Mouse (Mus musculus) embryonic facial prominence, embryonic 11.5 days (tissue): ENCODE measurements at regions not wholly inside any gene's neighbourhood (a gene's known extent, or its start where the extent isn't known, plus 50 kb on each side); places are given as distances from the start of the nearest gene placed in this dataset.

Source experiments
- ATAC-seq: fragments of 200-750 bp; cut with Nextera tagmentation; replicated peaks from 2 replicates; pipeline ENCODE4 v1.8.0; 2017; ENCODE audit warnings: low read depth; ENCODE audit not compliant: insufficient number of reproducible peaks, low FRiP score, low TSS enrichment
- DNase-seq: peaks from one replicate; pipeline ENCODE4 v3.0.0-alpha.2; 2015; ENCODE audit warnings: low spot score
- H3K27ac ChIP-seq: fragments of 300-500 bp; sonication (generic); replicated peaks from 2 replicates; pipeline ENCODE4 v1.5.1; 2014; ENCODE audit warnings: mild to moderate bottlenecking, low read depth, low read length, control low read depth
- H3K27me3 ChIP-seq: fragments of 300-500 bp; sonication (generic); 2 replicates; pipeline ENCODE4 v1.6.1; 2014; ENCODE audit warnings: mild to moderate bottlenecking, low read length, moderate library complexity, mixed read lengths; ENCODE audit not compliant: control insufficient read depth, insufficient read depth
- H3K36me3 ChIP-seq: fragments of 300-500 bp; sonication (generic); replicated peaks from 2 replicates; pipeline ENCODE4 v1.6.1; 2014; ENCODE audit warnings: low read depth, mild to moderate bottlenecking, low read length, moderate library complexity, mixed read lengths; ENCODE audit not compliant: control insufficient read depth, insufficient read depth
- H3K4me1 ChIP-seq: fragments of 300-500 bp; sonication (generic); 2 replicates; pipeline ENCODE4 v1.6.1; 2014; ENCODE audit warnings: low read length, mixed read lengths; ENCODE audit not compliant: control insufficient read depth, insufficient read depth
- H3K4me2 ChIP-seq: fragments of 300-500 bp; sonication (generic); 2 replicates; pipeline ENCODE4 v1.6.1; 2014; ENCODE audit warnings: low read depth, mild to moderate bottlenecking, control low read depth, low read length, moderate library complexity
- H3K4me3 ChIP-seq: fragments of 300-500 bp; sonication (generic); 2 replicates; pipeline ENCODE4 v1.5.1; 2014; ENCODE audit warnings: low read depth, low read length, control low read depth
- H3K9ac ChIP-seq: fragments of 300-500 bp; sonication (generic); replicated peaks from 2 replicates; pipeline ENCODE4 v1.6.1; 2014; ENCODE audit warnings: mild to moderate bottlenecking, control low read depth, low read length
- H3K9me3 ChIP-seq: fragments of 300-500 bp; sonication (generic); replicated peaks from 2 replicates; pipeline ENCODE4 v1.6.1; 2016; ENCODE audit warnings: mild to moderate bottlenecking, low read length, inconsistent platforms, mixed read lengths; ENCODE audit not compliant: control insufficient read depth
- WGBS: fragments of 180-500 bp; shearing (Covaris S2); extraction: QIAGEN DNeasy Blood & Tissue Kit; methylation state at CpG from one replicate; pipeline ENCODE4 v1.1.7; 2014; 5-methylcytosine and 5-hydroxymethylcytosine counted together

- Histone ChIP-seq H3K4me1 (no peaks in the 10 kb centered on the region), H3K36me3 (no peaks in the 10 kb centered on the region), H3K27me3 (no peaks in the 10 kb centered on the region), H3K9ac (no peak overlapping the region), H3K4me3 (no peak overlapping the region), H3K9me3 (no peaks in the 10 kb centered on the region), H3K27ac (no peak overlapping the region), H3K4me2 (no peak overlapping the region)
- DNase-seq: no peak
- WGBS: 55% methylated on average over 14 of the region's 14 CpGs
- no peak for ATAC-seq
Measured at GRCm38 (mm10) chr5:85795531-85796197, 269.7 kb downstream of the Cenpc1 start.

DNA sequence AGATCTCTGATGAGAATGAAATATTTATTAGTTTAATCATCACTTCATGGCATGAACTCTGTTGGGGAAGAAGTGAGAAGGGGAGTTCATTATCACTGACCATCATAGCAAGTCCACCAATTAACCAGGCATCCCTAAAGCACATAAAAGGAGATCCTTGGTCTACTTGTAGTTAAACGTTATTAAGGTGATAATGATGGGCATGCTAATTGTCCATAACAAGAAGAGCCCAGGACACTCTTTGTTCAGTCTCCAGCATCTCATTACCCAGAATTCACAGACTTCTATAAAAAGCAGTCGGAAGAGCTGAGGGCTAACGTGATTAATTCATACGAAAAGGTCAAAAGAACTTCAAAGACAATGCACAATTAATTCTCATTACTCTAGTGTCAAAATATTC is 272.2 kb downstream of the Cenpc1 start:
- WGBS: 75% methylated on average over 4 of the region's 4 CpGs
- no peak overlapping the region for H3K27ac ChIP-seq
- H3K4me3 ChIP-seq: no peak overlapping the region
- no peaks in the 10 kb centered on the region for H3K27me3 ChIP-seq
- ATAC-seq: no peak
- no peaks in the 10 kb centered on the region for H3K36me3 ChIP-seq
- H3K9me3 ChIP-seq: no peaks in the 10 kb centered on the region
- no peak overlapping the region for H3K4me2 ChIP-seq
- H3K4me1 ChIP-seq: no peaks in the 10 kb centered on the region
- no peak overlapping the region for H3K9ac ChIP-seq
- no peak for DNase-seq

DNA sequence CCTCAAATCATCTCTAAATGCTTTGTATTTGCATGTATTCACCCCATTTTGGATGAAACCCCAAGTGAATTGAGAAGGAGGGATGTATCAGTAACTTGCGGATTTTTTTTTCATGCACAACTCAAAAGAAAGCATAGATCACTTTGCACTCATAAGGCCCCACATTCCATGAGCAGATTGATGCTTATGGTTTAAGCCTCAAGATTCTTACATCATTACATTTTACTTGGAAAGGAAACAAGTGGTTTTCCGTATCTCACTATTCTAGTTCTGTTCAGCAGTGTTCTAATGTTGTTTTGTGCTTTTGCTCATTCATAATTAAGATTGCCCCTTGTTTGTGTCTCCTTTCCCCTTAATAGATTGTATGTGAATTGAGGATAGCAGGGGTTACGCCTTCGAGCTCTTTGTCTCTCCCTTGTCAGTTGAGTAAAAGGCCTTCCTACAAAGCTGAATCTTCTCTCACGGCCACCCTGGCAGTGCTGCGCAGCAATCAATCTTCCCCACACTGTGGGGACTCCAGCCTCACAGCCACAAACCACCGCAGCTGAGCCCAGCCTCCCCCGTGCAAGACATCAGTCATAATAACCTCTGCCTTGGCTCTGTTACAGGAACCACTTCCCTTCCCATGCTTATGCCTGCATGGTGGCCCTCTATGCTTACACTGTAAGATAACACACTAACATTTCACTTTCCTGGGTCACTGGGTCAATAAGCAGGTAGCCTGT is 284.5 kb downstream of the Cenpc1 start:
- Histone ChIP-seq H3K9ac (no peak overlapping the region), H3K27me3 (no peaks in the 10 kb centered on the region), H3K4me3 (no peak overlapping the region), H3K27ac (no peak overlapping the region), H3K36me3 (no peaks in the 10 kb centered on the region), H3K4me2 (no peak overlapping the region), H3K4me1 (no peaks in the 10 kb centered on the region), H3K9me3 (no peaks in the 10 kb centered on the region)
- 59% methylated on average over 8 of the region's 8 CpGs for WGBS
- no peak; the same call in 1 of the 2 replicates for ATAC-seq
- no peak for DNase-seq

DNA sequence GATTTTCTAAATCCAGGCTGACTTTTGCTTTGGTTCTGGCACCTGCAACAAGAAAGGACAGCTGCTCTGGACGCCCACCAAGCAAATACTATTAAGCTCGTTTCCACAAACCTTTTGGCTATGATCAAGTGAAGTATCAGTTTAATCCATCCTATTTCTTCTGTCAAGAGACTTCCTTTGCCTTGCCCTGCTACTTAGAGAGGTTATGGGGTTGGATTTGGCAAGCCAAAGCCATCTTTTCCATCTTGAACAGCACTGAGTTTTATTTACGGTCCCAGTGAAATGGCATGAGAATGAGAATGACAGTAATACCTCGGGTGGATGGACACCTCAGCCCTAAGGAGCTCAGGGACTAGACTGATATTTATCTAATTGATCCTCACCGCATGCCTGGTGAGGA is 285.4 kb downstream of the Cenpc1 start:
- no peak overlapping the region for H3K27ac ChIP-seq
- 60% methylated on average over 5 of the region's 5 CpGs for WGBS
- no peaks in the 10 kb centered on the region for H3K36me3 ChIP-seq

DNA sequence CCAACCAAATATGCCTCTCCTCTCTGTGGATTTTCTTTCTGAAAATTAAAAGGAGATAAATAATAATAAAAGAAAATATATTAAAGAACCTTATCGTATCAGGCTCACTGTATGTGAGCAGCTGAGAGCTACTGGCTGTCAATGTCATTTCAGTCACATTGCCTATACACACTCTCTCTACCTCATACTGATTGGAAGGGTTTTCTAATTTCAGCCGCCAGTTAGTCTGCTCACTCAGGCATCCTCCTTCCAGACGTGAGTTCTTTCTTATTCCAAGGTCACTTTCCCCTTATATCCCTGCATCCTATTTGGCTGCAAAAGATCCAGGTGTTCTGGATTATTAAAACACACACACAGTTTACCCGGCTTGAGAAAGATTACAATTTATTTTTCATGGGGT is 286.2 kb downstream of the Cenpc1 start:
- Histone ChIP-seq H3K4me2 (no peak overlapping the region), H3K9ac (no peak overlapping the region), H3K27me3 (no peaks in the 10 kb centered on the region), H3K27ac (no peak overlapping the region), H3K4me1 (no peaks in the 10 kb centered on the region), H3K9me3 (no peaks in the 10 kb centered on the region), H3K36me3 (no peaks in the 10 kb centered on the region), H3K4me3 (no peak overlapping the region)
- no peak for DNase-seq
- WGBS: 62% methylated on average over 4 of the region's 4 CpGs
- no peak for ATAC-seq

More for the DNA sequence above, 285.4 kb downstream of the Cenpc1 start:
- no peak overlapping the region for H3K9ac ChIP-seq
- ATAC-seq (no peak), DNase-seq (no peak)
- H3K27me3 ChIP-seq: no peaks in the 10 kb centered on the region
- no peak overlapping the region for H3K4me3 ChIP-seq
- no peak overlapping the region for H3K4me2 ChIP-seq
- no peaks in the 10 kb centered on the region for H3K4me1 ChIP-seq
- no peaks in the 10 kb centered on the region for H3K9me3 ChIP-seq

- Histone ChIP-seq H3K4me2 (no peak overlapping the region), H3K27ac (no peak overlapping the region), H3K36me3 (no peaks in the 10 kb centered on the region), H3K4me3 (no peak overlapping the region), H3K27me3 (no peaks in the 10 kb centered on the region), H3K4me1 (no peaks in the 10 kb centered on the region), H3K9ac (no peak overlapping the region), H3K9me3 (no peaks in the 10 kb centered on the region)
- ATAC-seq: no peak
- 86% methylated on average over 4 of the region's 4 CpGs for WGBS
- no peak for DNase-seq
Measured at GRCm38 (mm10) chr5:85772660-85773059, 292.7 kb downstream of the Cenpc1 start.

DNA sequence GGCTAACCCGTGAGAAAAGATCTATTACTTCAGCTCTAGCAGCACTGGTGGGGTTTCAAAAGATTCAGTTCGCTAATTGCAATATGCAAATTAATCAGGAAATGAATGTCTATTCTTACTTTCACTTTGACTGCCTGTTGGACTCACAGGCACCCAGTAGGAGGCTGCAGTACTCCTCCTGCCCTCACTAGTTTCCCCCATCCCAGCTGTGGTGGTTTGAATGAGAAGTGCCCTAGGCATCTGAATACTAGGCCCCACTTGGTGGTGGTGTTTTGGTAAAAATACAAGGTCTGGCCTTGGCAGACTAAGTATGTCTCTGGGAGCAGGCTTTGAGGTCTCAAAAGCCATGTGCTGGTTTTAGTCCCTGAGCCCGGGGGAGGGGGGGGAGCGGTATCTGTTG is 293.3 kb downstream of the Cenpc1 start:
- Histone ChIP-seq H3K4me2 (no peak overlapping the region), H3K27me3 (no peaks in the 10 kb centered on the region), H3K9ac (no peak overlapping the region), H3K27ac (no peak overlapping the region), H3K4me3 (no peak overlapping the region), H3K4me1 (no peaks in the 10 kb centered on the region), H3K36me3 (no peaks in the 10 kb centered on the region), H3K9me3 (no peaks in the 10 kb centered on the region)
- no peak for DNase-seq
- WGBS: 69% methylated on average over 4 of the region's 4 CpGs
- no peak for ATAC-seq

DNA sequence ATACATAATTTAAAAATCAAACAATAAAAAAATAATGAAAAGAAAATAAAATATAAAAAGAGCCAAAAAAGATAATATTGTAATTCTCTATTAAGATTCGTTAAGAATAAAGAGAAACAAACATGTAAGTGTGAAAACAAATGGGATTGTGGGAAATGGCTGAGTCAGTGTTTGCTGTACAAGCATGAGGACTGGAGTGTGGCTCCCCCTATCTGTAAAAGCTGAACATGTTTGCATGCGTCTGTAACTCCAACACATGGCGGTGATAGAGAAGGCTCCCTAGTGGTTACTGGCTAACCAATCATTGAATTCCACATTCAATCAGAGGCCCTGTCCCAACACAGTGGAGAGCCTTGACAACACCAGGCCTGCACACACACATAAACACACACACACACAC is 298.2 kb downstream of the Cenpc1 start:
- H3K9me3 ChIP-seq: no peaks in the 10 kb centered on the region
- 83% methylated on average over 3 of the region's 3 CpGs for WGBS
- ATAC-seq (no peak), DNase-seq (no peak)
- H3K36me3 ChIP-seq: no peaks in the 10 kb centered on the region
- no peaks in the 10 kb centered on the region for H3K27me3 ChIP-seq
- H3K27ac ChIP-seq: no peak overlapping the region
- H3K4me1 ChIP-seq: no peaks in the 10 kb centered on the region
- H3K4me2 ChIP-seq: no peak overlapping the region
- no peak overlapping the region for H3K4me3 ChIP-seq
- H3K9ac ChIP-seq: no peak overlapping the region
